ENCODE assay signal across 11 mouse cellular contexts in the genomic region with DNA sequence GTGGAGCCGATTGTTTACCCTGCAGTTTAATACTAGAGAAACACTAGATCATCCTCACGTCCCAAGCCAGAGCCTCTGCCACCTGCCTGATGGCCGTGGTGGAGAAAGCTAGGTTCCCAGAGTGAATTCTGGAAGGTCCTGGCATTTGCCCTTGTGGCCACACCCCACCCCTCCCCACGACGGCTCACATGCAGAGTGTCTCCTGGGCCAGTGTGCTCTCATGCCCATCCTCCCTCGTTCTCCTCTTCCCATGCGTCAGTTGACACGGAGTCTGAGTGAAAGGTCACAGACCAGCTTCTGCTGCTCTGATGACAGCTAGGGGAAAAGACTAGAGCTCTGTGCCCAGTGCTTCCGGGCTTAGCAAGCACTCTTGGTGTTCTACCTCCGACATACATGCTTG. TPM values are rescaled to one million over a fixed set of nuclear protein-coding genes. Genes with fewer than 3 reads are reported as not detected.
DNase-seq lines count a peak whose midpoint lies in the region; ATAC-seq and TF ChIP-seq lines count a peak whose summit lies in the region.
"Had no signal": no experiment of that assay in that cellular context is flagged by ENCODE, and none has a peak within 500 bp of the region (broad histone marks: within the 10 kb centered on the region; RNA-seq: fewer than 3 reads in every experiment).

No protein-coding gene starts in this region.

- peaks cover 63% of the 10 kb centered on the region for H3K4me1 ChIP-seq in kidney, adult 2 months (ENCODE audit: control insufficient read depth, insufficient read depth, low read length)
- H3K4me1 ChIP-seq in liver, postnatal 0 days (ENCODE audit: insufficient read depth), result peaks cover 90% of the 10 kb centered on the region
- H3K4me1 ChIP-seq in thymus, adult 2 months (replicated peaks; ENCODE audit: control insufficient read depth, insufficient read depth, low read length), result peaks cover 49% of the 10 kb centered on the region

- H3K36me3 ChIP-seq in kidney, adult 2 months (ENCODE audit: control insufficient read depth, insufficient read depth, low read length), result no peaks in the 10 kb centered on the region
- H3K36me3 ChIP-seq in liver, postnatal 0 days (replicated peaks; ENCODE audit: insufficient read depth, low read length), result peaks cover 26% of the 10 kb centered on the region
- no peaks in the 10 kb centered on the region for H3K36me3 ChIP-seq in thymus, adult 2 months (ENCODE audit: control insufficient read depth, insufficient read depth, low read length)

- peak overlapping the region; percentile 82 for H3K4me2 ChIP-seq in liver, postnatal 0 days (ENCODE audit: low read depth, low read length)

- peak overlapping the region; percentile 39; the same call in 1 of the 2 replicates for H3K9ac ChIP-seq in liver, postnatal 0 days (replicated peaks)

- peak overlapping the region; percentile 35 for H3K27ac ChIP-seq in kidney, adult 2 months (ENCODE audit: insufficient read depth, low read depth, low read length)
- peak overlapping the region; percentile 99 for H3K27ac ChIP-seq in liver, postnatal 0 days (ENCODE audit: low read depth)
- no peak overlapping the region for H3K27ac ChIP-seq in thymus, adult 2 months (ENCODE audit: control insufficient read depth, insufficient read depth, low read length)

- no peaks in the 10 kb centered on the region for H3K27me3 ChIP-seq in kidney, adult 2 months (replicated peaks; ENCODE audit: control insufficient read depth, insufficient read depth, low read length)
- H3K27me3 ChIP-seq in liver, postnatal 0 days (ENCODE audit: insufficient read depth, low read length), result no peaks in the 10 kb centered on the region
- H3K27me3 ChIP-seq in thymus, adult 2 months (ENCODE audit: control insufficient read depth, insufficient read depth, low read length), result no peaks in the 10 kb centered on the region
- H3K27me3 ChIP-seq: CH12.LX had no signal

- no peaks in the 10 kb centered on the region for H3K9me3 ChIP-seq in liver, postnatal 0 days (ENCODE audit: low read length)

- peak; percentile 22; the same call in 1 of the 2 replicates for ATAC-seq in liver, postnatal 0 days

- H3K4me3 ChIP-seq in kidney, adult 2 months (ENCODE audit: insufficient read depth, low read depth, low read length), result no peak overlapping the region
- no peak overlapping the region for H3K4me3 ChIP-seq in liver, postnatal 0 days (ENCODE audit: low read depth, low read length)
- no peak overlapping the region for H3K4me3 ChIP-seq in thymus, adult 2 months (ENCODE audit: control insufficient read depth, insufficient read depth, low read length)

- intact Hi-C loops in heart, postnatal 14 days (cut with DNase I), result no loop called here

- DNase-seq in heart, adult 11 months, result peak; percentile 98
- no peak for DNase-seq in heart, postnatal 14 days
- DNase-seq in adrenal gland, postnatal 25 days, result peak; percentile 53
- peak; percentile 82 for DNase-seq in kidney, adult 2 months
- peak; percentile 75 for DNase-seq in liver, postnatal 0 days
- DNase-seq in embryo, embryonic 11 days, result no peak
- no peak for DNase-seq in ovary, adult 18-20 months (ENCODE audit: low spot score)
- no peak for DNase-seq in thymus, adult 2 months
- DNase-seq: right cerebral cortex, postnatal 25 days had no signal

- TF ChIP-seq CTCF in kidney, adult 2 months (conservative IDR thresholded peaks at IDR 0.05; ENCODE audit: insufficient read depth, insufficient read length, low read depth, low read length), result 0 out of 2 replicates have a peak, but pooled peaks have one; percentile 3
- TF ChIP-seq CTCF in liver, postnatal 0 days (IDR thresholded peaks at IDR 0.05; ENCODE audit: low read depth), result 0 out of 2 replicates have a peak, but pooled peaks have one; percentile 7
- no peak for TF ChIP-seq CTCF in thymus, adult 2 months (IDR thresholded peaks at IDR 0.05; ENCODE audit: borderline replicate concordance, control insufficient read depth, extremely low read depth, insufficient read depth, low read length, poor library complexity)

- no peak for TF ChIP-seq POLR2A in kidney, adult 2 months (IDR thresholded peaks at IDR 0.05; ENCODE audit: low read depth, low read length)
- no peak for TF ChIP-seq POLR2A in thymus, adult 2 months (IDR thresholded peaks at IDR 0.05; ENCODE audit: control insufficient read depth, extremely low read depth, insufficient read depth, low read length, poor library complexity)

- WGBS in kidney, adult 2 months, result 7% methylated on average over 10 of the region's 10 CpGs
- WGBS in liver, postnatal 0 days (ENCODE audit: insufficient replicate concordance), result 53% methylated on average over 10 of the region's 10 CpGs
- 91% methylated on average over 10 of the region's 10 CpGs for WGBS in thymus, adult 2 months

- TF ChIP-seq EP300 in liver, postnatal 0 days (IDR thresholded peaks at IDR 0.05; ENCODE audit: low read depth), result peak; percentile 56; the same call in 1 of the 2 replicates

RNA-seq across cellular contexts. Expression of gene Gpr146, which starts 7.0 kb away (rescaled TPM):
- total RNA-seq in heart, postnatal 14 days (2021), result 10 to 100 TPM; 41.8 to 46.5 TPM
- total RNA-seq in adrenal gland, postnatal 25 days (2021), result 13.1 and 16.0 TPM in 2 replicates
- 39.1 and 43.0 TPM in 2 replicates for polyA plus RNA-seq in kidney, adult 2 months (2012; rRNA removed)
- 14.5 and 14.7 TPM in 2 replicates for polyA plus RNA-seq in liver, postnatal 0 days (2015; fragmentation: Nextera tagmentation; extraction: Ambion mirVana)
- 33.9 and 40.1 TPM in 2 replicates for polyA plus RNA-seq in thymus, adult 2 months (2012; rRNA removed)

RNA-seq across cellular contexts. Expression of gene C130050O18Rik, which starts 20.5 kb away (rescaled TPM):
- under 1 TPM; 0.74 to 0.80 TPM for total RNA-seq in heart, postnatal 14 days (2021)
- 0.49 and 0.57 TPM in 2 replicates for total RNA-seq in adrenal gland, postnatal 25 days (2021)
- 3.0 and 4.3 TPM in 2 replicates for polyA plus RNA-seq in kidney, adult 2 months (2012; rRNA removed)
- polyA plus RNA-seq in liver, postnatal 0 days (2015; fragmentation: Nextera tagmentation; extraction: Ambion mirVana), result 1.9 and 2.0 TPM in 2 replicates
- 1.5 and 2.1 TPM in 2 replicates for polyA plus RNA-seq in thymus, adult 2 months (2012; rRNA removed)
- total RNA-seq: CH12.LX had no signal

RNA-seq across cellular contexts. Expression of gene Cyp2w1, which starts 32.1 kb away (rescaled TPM):
- not detected for total RNA-seq in heart, postnatal 14 days (2021)
- total RNA-seq in adrenal gland, postnatal 25 days (2021), result not detected in 2 replicates
- not detected in 2 replicates for polyA plus RNA-seq in kidney, adult 2 months (2012; rRNA removed)
- not detected in 2 replicates for polyA plus RNA-seq in liver, postnatal 0 days (2015; fragmentation: Nextera tagmentation; extraction: Ambion mirVana)
- 0.20 and 1.2 TPM in 2 replicates for polyA plus RNA-seq in thymus, adult 2 months (2012; rRNA removed)
- total RNA-seq: CH12.LX; gastrocnemius, postnatal 36 days had no signal

RNA-seq across cellular contexts. Expression of gene Cox19, which starts 33.3 kb away (rescaled TPM):
- total RNA-seq in heart, postnatal 14 days (2021), result 10 to 100 TPM; 78.6 to 85.9 TPM
- total RNA-seq in adrenal gland, postnatal 25 days (2021), result 61.7 and 66.5 TPM in 2 replicates
- polyA plus RNA-seq in kidney, adult 2 months (2012; rRNA removed), result 114 and 125 TPM in 2 replicates
- polyA plus RNA-seq in liver, postnatal 0 days (2015; fragmentation: Nextera tagmentation; extraction: Ambion mirVana), result 34.4 and 37.1 TPM in 2 replicates
- 84.7 and 99.2 TPM in 2 replicates for polyA plus RNA-seq in thymus, adult 2 months (2012; rRNA removed)

RNA-seq across cellular contexts. Expression of gene Gper1, which starts 38.4 kb away (rescaled TPM):
- 1 to 10 TPM; 2.7 TPM for total RNA-seq in heart, postnatal 14 days (2021)
- total RNA-seq in adrenal gland, postnatal 25 days (2021), result 3.5 and 4.8 TPM in 2 replicates
- 2.7 and 3.8 TPM in 2 replicates for polyA plus RNA-seq in kidney, adult 2 months (2012; rRNA removed)
- polyA plus RNA-seq in liver, postnatal 0 days (2015; fragmentation: Nextera tagmentation; extraction: Ambion mirVana), result 0.09 and 0.11 TPM in 2 replicates
- 1.5 and 2.1 TPM in 2 replicates for polyA plus RNA-seq in thymus, adult 2 months (2012; rRNA removed)

Comparison
In these comparisons a context has a peak if more than half of its experiments do, and no peak if none do; other contexts are left out.
1. DNase-seq: peak in heart, adult 11 months (single experiment), adrenal gland, postnatal 25 days (single experiment), kidney, adult 2 months (single experiment) and liver, postnatal 0 days (single experiment); none in heart, postnatal 14 days (0 of 2), embryo, embryonic 11 days (single experiment), ovary, adult 18-20 months (single experiment) and thymus, adult 2 months (single experiment).